Mouse (Mus musculus) CH12.LX (cell line): ENCODE measurements around the gene Zfp982.

Source experiments
- CTCF ChIP-seq, 2 experiments: IDR thresholded peaks in 1 of 2; conservative IDR thresholded peaks in 1 of 2; 2 replicates each; pipeline ENCODE4 v1.5.1; 2011 to 2012; ENCODE audit warnings: low read depth in 2 of 2, low read length in 2 of 2, improper control_type of control experiment in 1 of 2, inconsistent platforms in 1 of 2, mild to moderate bottlenecking in 1 of 2, moderate library complexity in 1 of 2
- EP300 ChIP-seq: IDR thresholded peaks from 2 replicates; pipeline ENCODE4 v1.6.1; 2011; ENCODE audit warnings: low read length, improper control_type of control experiment
- JUND ChIP-seq: conservative IDR thresholded peaks from 2 replicates; pipeline ENCODE4 v1.6.1; 2011; ENCODE audit warnings: low read depth, low read length, improper control_type of control experiment
- MYC ChIP-seq: IDR thresholded peaks from 2 replicates; pipeline ENCODE4 v1.6.1; 2011; ENCODE audit warnings: low read depth, mild to moderate bottlenecking, improper control_type of control experiment, low read length
- NRF1 ChIP-seq: IDR thresholded peaks from 2 replicates; pipeline ENCODE4 v1.6.1; 2014; ENCODE audit warnings: low read depth, mild to moderate bottlenecking, inconsistent platforms, low read length, improper control_type of control experiment, moderate library complexity
- POLR2A ChIP-seq: IDR thresholded peaks from 2 replicates; pipeline ENCODE4 v1.6.1; 2011; ENCODE audit warnings: low read depth, mild to moderate bottlenecking, improper control_type of control experiment, low read length
- SMC3 ChIP-seq: IDR thresholded peaks from 2 replicates; pipeline ENCODE4 v1.6.1; 2011; ENCODE audit warnings: low read depth, low read length, improper control_type of control experiment
- TCF12 ChIP-seq: IDR thresholded peaks from 2 replicates; pipeline ENCODE4 v1.6.1; 2014; ENCODE audit warnings: low read depth, mild to moderate bottlenecking, inconsistent platforms, low read length, improper control_type of control experiment
- USF1 ChIP-seq: IDR thresholded peaks from 2 replicates; pipeline ENCODE4 v1.6.1; 2014; ENCODE audit warnings: low read depth, mild to moderate bottlenecking, inconsistent platforms, low read length, improper control_type of control experiment

GRCm38 (mm10) chr4:147520100-147520499, 27.9 kb downstream of the Zfp982 start:
- TF ChIP-seq NRF1: no peak
- no peak for TF ChIP-seq CTCF (conservative IDR thresholded peaks at IDR 0.05 in 1 of 2, IDR thresholded peaks at IDR 0.05 in 1 of 2; ENCODE audit: low read depth in 2 of 2, low read length in 2 of 2)
- no peak for TF ChIP-seq SMC3
- TF ChIP-seq MYC: no peak
- no peak for TF ChIP-seq JUND
- TF ChIP-seq TCF12: no peak
- no peak for TF ChIP-seq EP300
- TF ChIP-seq USF1: no peak
- TF ChIP-seq POLR2A: no peak
